Mouse (Mus musculus) liver, adult 2 months (tissue): ENCODE data around the gene Ankrd31. TPM values are rescaled to one million over a fixed set of nuclear protein-coding genes. Genes with fewer than 3 reads are reported as not detected.
A peak's percentile ranks its signal among the peaks of the same experiment; 100 is the strongest.

Experiments
- DNase-seq: peaks from one replicate; pipeline ENCODE4 v3.0.0-alpha.2; 2011; ENCODE audit warnings: low read depth, low spot score; ENCODE audit errors: extremely low read depth
- H3K27ac ChIP-seq: fragments of 200-500 bp; replicated peaks from 2 replicates; pipeline ENCODE4 v1.5.1; 2012; ENCODE audit warnings: low read depth, mild to moderate bottlenecking, control low read depth, inconsistent platforms, low read length; ENCODE audit not compliant: insufficient read depth
- H3K27me3 ChIP-seq: fragments of 200-500 bp; 2 replicates; pipeline ENCODE4 v1.6.1; 2012; ENCODE audit warnings: mild to moderate bottlenecking, moderate library complexity, low read length, inconsistent platforms; ENCODE audit not compliant: control insufficient read depth, insufficient read depth
- H3K36me3 ChIP-seq: fragments of 200-500 bp; 2 replicates; pipeline ENCODE4 v1.6.1; 2012; ENCODE audit warnings: low read length, inconsistent platforms; ENCODE audit not compliant: control insufficient read depth, insufficient read depth
- H3K4me1 ChIP-seq: fragments of 200-500 bp; 2 replicates; pipeline ENCODE4 v1.6.1; 2011; ENCODE audit warnings: low read length; ENCODE audit not compliant: control insufficient read depth, insufficient read depth
- H3K4me3 ChIP-seq: fragments of 200-500 bp; 2 replicates; pipeline ENCODE4 v1.5.1; 2011; ENCODE audit warnings: low read depth, mild to moderate bottlenecking, control low read depth, low read length, moderate library complexity; ENCODE audit not compliant: insufficient read depth
- H3K79me2 ChIP-seq: fragments of 200-500 bp; 2 replicates; pipeline ENCODE4 v1.6.1; 2012; ENCODE audit warnings: inconsistent platforms, mild to moderate bottlenecking, low read length, moderate library complexity; ENCODE audit not compliant: control insufficient read depth, insufficient read depth
- H3K9ac ChIP-seq: fragments of 200-500 bp; 2 replicates; pipeline ENCODE4 v1.6.1; 2012; ENCODE audit warnings: low read depth, mild to moderate bottlenecking, control low read depth, inconsistent platforms, low read length
- CTCF ChIP-seq: fragments of 200-500 bp; IDR thresholded peaks from 2 replicates; pipeline ENCODE4 v1.5.1; 2011; ENCODE audit warnings: low read depth, low read length, control low read depth
- POLR2A ChIP-seq: fragments of 200-500 bp; IDR thresholded peaks from 2 replicates; pipeline ENCODE4 v1.6.1; 2011; ENCODE audit warnings: low read length, control low read depth; ENCODE audit not compliant: insufficient read depth; ENCODE audit errors: extremely low read depth
- WGBS: fragments of 180-500 bp; shearing (Covaris S2); methylation state at CpG from one replicate; pipeline ENCODE4 v1.1.7; 2018; 5-methylcytosine and 5-hydroxymethylcytosine counted together
- polyA plus RNA-seq: library from polyadenylated mRNA; depleted of rRNA; stranded (reverse); fragments of >200 nt; gene quantifications from 2 replicates; pipeline ENCODE4 v1.2.3, GENCODE M21; 2012
- total RNA-seq: library from RNA; depleted of rRNA; stranded (reverse); fragments of >200 nt; gene quantifications from 2 replicates; pipeline ENCODE4 v1.2.3, GENCODE M21; 2014

Gene Ankrd31
- total and polyA plus RNA-seq, 2 experiments: not detected

- TF ChIP-seq CTCF: no peak
- TF ChIP-seq POLR2A: no peak
- no peaks in the 10 kb centered on the region for H3K27me3 ChIP-seq
- peaks cover 8% of the 10 kb centered on the region for H3K4me1 ChIP-seq
- no peak overlapping the region for H3K27ac ChIP-seq
- 31% methylated on average over 3 of the region's 3 CpGs for WGBS
- DNase-seq: peak; percentile 93
- no peak overlapping the region for H3K9ac ChIP-seq
- H3K4me3 ChIP-seq: no peak overlapping the region
- H3K36me3 ChIP-seq: no peaks in the 10 kb centered on the region
- no peaks in the 10 kb centered on the region for H3K79me2 ChIP-seq
Measured at GRCm38 (mm10) chr13:96795301-96795700, 47.2 kb downstream of the Ankrd31 start.

DNA sequence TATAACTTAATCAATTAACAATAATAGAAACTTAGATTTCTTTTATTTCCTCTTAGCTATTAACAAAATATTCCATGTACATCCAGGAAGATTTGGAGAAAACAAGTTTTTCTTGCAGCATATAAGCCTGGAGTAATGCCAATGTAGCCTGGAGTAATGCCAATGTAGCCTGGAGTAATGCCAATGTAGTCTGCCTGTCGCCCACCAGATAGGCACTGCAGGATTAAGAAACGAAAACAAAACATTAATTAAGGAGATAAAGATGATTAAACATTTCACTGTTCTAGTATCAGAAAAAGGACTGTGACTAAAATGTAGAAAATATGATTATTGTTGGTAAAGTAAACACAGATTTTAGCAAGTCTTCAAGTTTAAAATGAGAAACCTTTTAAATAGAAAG is 49.4 kb downstream of the Ankrd31 start:
- no peaks in the 10 kb centered on the region for H3K36me3 ChIP-seq
- no peak overlapping the region for H3K9ac ChIP-seq
- no peaks in the 10 kb centered on the region for H3K79me2 ChIP-seq
- H3K27ac ChIP-seq: no peak overlapping the region
- no peaks in the 10 kb centered on the region for H3K27me3 ChIP-seq
- TF ChIP-seq CTCF (no peak), POLR2A (no peak)
- peaks cover 8% of the 10 kb centered on the region for H3K4me1 ChIP-seq
- 33% methylated on average over 2 of the region's 2 CpGs for WGBS
- no peak overlapping the region for H3K4me3 ChIP-seq
- DNase-seq: no peak

DNA sequence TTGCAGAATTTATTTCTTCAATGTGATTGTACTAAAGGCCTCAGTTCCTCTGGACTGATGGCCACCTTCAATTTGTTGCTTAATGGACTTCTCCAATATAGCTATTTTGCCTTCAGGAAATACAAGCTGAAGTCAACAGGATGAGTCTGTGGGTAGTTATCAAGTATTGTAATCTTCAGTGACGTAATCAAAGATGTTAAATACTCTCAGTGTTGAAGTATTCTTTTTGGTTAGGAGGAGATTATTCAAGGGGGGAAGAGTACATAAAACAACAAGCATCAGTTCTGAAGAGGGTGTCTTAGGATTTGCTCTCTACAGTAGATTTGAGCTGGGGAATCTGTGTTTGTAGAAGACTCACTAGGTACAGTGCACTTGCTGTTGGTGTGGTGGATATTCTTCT is 101.7 kb downstream of the Ankrd31 start:
- Histone ChIP-seq H3K79me2 (no peaks in the 10 kb centered on the region), H3K36me3 (no peaks in the 10 kb centered on the region), H3K27ac (no peak overlapping the region), H3K4me3 (no peak overlapping the region), H3K4me1 (no peaks in the 10 kb centered on the region), H3K9ac (no peak overlapping the region), H3K27me3 (no peaks in the 10 kb centered on the region)
- DNase-seq: no peak
- 81% methylated on average over 1 of the region's 1 CpGs for WGBS
- TF ChIP-seq CTCF: no peak
- no peak for TF ChIP-seq POLR2A

DNA sequence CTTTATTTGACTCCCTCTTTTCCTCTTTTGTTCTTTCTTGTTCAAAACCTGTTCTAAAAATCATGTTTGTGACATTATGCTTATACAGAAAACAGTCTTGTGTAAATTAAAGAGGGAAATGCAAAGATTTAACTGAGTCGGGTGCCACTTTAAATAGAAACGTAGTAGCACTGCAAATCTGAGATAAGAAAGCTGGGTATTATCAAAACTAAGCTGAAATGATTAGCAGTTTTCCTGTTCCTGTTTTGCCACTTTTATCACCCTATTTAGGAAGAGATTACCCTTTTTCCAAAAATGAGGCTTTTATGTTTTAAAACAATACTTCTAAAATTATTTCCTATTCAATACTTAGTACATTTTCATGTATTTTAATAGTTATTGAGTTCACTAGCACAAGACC is 104.1 kb downstream of the Ankrd31 start:
- TF ChIP-seq POLR2A (no peak), CTCF (no peak)

GRCm38 (mm10) chr13:96853256-96853655 is 105.2 kb downstream of the Ankrd31 start:
- Histone ChIP-seq H3K36me3 (no peaks in the 10 kb centered on the region), H3K79me2 (no peaks in the 10 kb centered on the region), H3K27me3 (no peaks in the 10 kb centered on the region), H3K4me3 (no peak overlapping the region), H3K4me1 (no peaks in the 10 kb centered on the region), H3K9ac (no peak overlapping the region), H3K27ac (no peak overlapping the region)
- DNase-seq: peak; percentile 28
- 84% methylated on average over 1 of the region's 1 CpGs for WGBS
- TF ChIP-seq POLR2A (no peak), CTCF (0 out of 2 replicates have a peak, but pooled peaks have one; percentile 17)

More for the DNA sequence above, 104.1 kb downstream of the Ankrd31 start:
- no peak overlapping the region for H3K4me3 ChIP-seq
- WGBS: 58% methylated on average over 2 of the region's 2 CpGs
- DNase-seq: no peak
- H3K36me3 ChIP-seq: no peaks in the 10 kb centered on the region
- no peak overlapping the region for H3K9ac ChIP-seq
- no peak overlapping the region for H3K27ac ChIP-seq
- H3K4me1 ChIP-seq: no peaks in the 10 kb centered on the region
- H3K27me3 ChIP-seq: no peaks in the 10 kb centered on the region
- H3K79me2 ChIP-seq: no peaks in the 10 kb centered on the region

DNA sequence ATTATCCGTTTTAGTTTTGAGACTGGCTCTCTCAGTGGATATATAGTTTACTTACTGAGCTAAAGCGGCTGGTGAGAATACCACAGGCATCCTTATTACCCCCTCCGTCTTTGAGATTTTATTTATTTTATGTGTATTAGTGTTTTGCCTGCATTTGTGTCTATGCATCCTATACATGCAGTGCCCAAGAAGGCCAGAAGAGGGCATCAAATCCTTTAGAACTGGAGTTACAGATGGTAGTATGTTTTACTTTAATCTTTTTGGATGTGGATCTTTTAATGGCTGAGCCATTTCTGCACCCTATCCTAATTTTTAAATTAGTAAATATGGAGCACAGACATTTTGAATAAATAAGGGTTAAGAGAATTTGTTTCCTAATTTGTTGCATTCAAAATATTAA is 107.1 kb downstream of the Ankrd31 start:
- Histone ChIP-seq H3K27ac (no peak overlapping the region), H3K79me2 (no peaks in the 10 kb centered on the region), H3K4me1 (no peaks in the 10 kb centered on the region), H3K9ac (no peak overlapping the region), H3K27me3 (no peaks in the 10 kb centered on the region), H3K4me3 (no peak overlapping the region), H3K36me3 (no peaks in the 10 kb centered on the region)
- 19% methylated on average over 3 of the region's 3 CpGs for WGBS
- TF ChIP-seq CTCF (peak; percentile 50), POLR2A (no peak)
- peak; percentile 52 for DNase-seq
